In the genomic region with DNA sequence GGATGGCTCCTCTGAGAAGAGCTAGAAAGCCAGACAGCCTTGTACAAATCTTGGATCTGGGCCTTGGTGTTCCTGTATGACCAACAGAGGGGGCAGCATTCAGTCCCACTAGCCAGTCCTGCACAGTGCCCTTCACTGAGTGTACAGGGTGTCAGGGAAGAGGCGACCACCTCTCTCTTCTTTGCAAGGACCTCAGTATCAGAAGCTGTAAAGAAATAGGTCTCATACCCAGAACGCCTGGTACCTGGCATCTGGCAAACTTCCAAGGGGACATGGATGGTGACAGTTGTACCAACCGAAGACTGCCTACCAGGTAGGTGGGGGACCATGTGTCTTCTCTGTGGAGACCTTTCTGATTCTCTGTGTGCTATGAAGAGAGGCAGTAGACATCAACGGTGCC, we compare ENCODE assay signal across 9 mouse cellular contexts. TPM values are rescaled to one million over a fixed set of nuclear protein-coding genes. Genes with fewer than 3 reads are reported as not detected.
DNase-seq lines count a peak whose midpoint lies in the region; ATAC-seq and TF ChIP-seq lines count a peak whose summit lies in the region.
"Had no signal": no experiment of that assay in that cellular context is flagged by ENCODE, and none has a peak within 500 bp of the region (broad histone marks: within the 10 kb centered on the region; RNA-seq: fewer than 3 reads in every experiment).

No protein-coding gene starts in this region.

- no peak overlapping the region for H3K4me2 ChIP-seq in forebrain, embryonic 13.5 days
- H3K4me2 ChIP-seq in kidney, embryonic 14.5 days (replicated peaks; ENCODE audit: low read depth, low read length) = no peak overlapping the region
- H3K4me2 ChIP-seq in CH12.LX (ENCODE audit: insufficient read depth, low read depth, poor library complexity, severe bottlenecking) = no peak overlapping the region
- peak overlapping the region; percentile 83; the same call in 1 of the 2 replicates for H3K4me2 ChIP-seq in limb, embryonic 12.5 days

- H3K79me2 ChIP-seq in CH12.LX (replicated peaks; ENCODE audit: control insufficient read depth, extremely low read depth, insufficient read depth, poor library complexity, severe bottlenecking) = peaks cover 14% of the 10 kb centered on the region

- WGBS in forebrain, embryonic 10.5 days = 73% methylated on average over 4 of the region's 4 CpGs
- 86% methylated on average over 4 of the region's 4 CpGs for WGBS in forebrain, embryonic 13.5 days
- WGBS in kidney, embryonic 14.5 days = 61% methylated on average over 4 of the region's 4 CpGs
- 77% methylated on average over 4 of the region's 4 CpGs for WGBS in limb, embryonic 12.5 days

- H3K27ac ChIP-seq in forebrain, embryonic 10.5 days = peak overlapping the region; percentile 88
- no peak overlapping the region for H3K27ac ChIP-seq in forebrain, embryonic 13.5 days
- H3K27ac ChIP-seq in kidney, embryonic 14.5 days (ENCODE audit: low read depth, low read length) = no peak overlapping the region
- no peak overlapping the region for H3K27ac ChIP-seq in CH12.LX (ENCODE audit: insufficient read depth, low read depth)
- no peak overlapping the region; the same call in 1 of the 2 replicates for H3K27ac ChIP-seq in limb, embryonic 12.5 days
- H3K27ac ChIP-seq: neural tube, embryonic 12.5 days had no signal

- peaks cover 54% of the 10 kb centered on the region for H3K27me3 ChIP-seq in forebrain, embryonic 10.5 days (ENCODE audit: poor library complexity, severe bottlenecking)
- H3K27me3 ChIP-seq in forebrain, embryonic 13.5 days = peaks cover 32% of the 10 kb centered on the region
- H3K27me3 ChIP-seq in kidney, embryonic 14.5 days (ENCODE audit: control insufficient read depth, insufficient read depth, low read length) = peaks cover 5% of the 10 kb centered on the region; the same call in 1 of the 2 replicates
- peaks cover 2% of the 10 kb centered on the region for H3K27me3 ChIP-seq in CH12.LX (replicated peaks)
- H3K27me3 ChIP-seq in limb, embryonic 12.5 days = peaks cover 28% of the 10 kb centered on the region

- no peak; the same call in 1 of the 2 replicates for TF ChIP-seq RAD21 in CH12.LX (IDR thresholded peaks at IDR 0.05; ENCODE audit: low read depth, low read length)

- peaks cover 64% of the 10 kb centered on the region for H3K4me1 ChIP-seq in forebrain, embryonic 10.5 days
- peaks cover 37% of the 10 kb centered on the region for H3K4me1 ChIP-seq in forebrain, embryonic 13.5 days
- peaks cover 36% of the 10 kb centered on the region for H3K4me1 ChIP-seq in kidney, embryonic 14.5 days (ENCODE audit: control insufficient read depth, insufficient read depth, low read length)
- H3K4me1 ChIP-seq in CH12.LX (ENCODE audit: control insufficient read depth in 1 of 2, insufficient read depth in 2 of 2) = peaks cover 8 to 31% of the 10 kb centered on the region in 2 experiments
- H3K4me1 ChIP-seq in limb, embryonic 12.5 days (replicated peaks) = peaks cover 41% of the 10 kb centered on the region

- no peak overlapping the region for H3K4me3 ChIP-seq in forebrain, embryonic 10.5 days
- no peak overlapping the region for H3K4me3 ChIP-seq in forebrain, embryonic 13.5 days
- no peak overlapping the region for H3K4me3 ChIP-seq in kidney, embryonic 14.5 days (ENCODE audit: low read length)
- no peak overlapping the region for H3K4me3 ChIP-seq in CH12.LX (replicated peaks in 1 of 3; ENCODE audit: low read depth in 2 of 3, low read length in 2 of 3, poor library complexity in 1 of 3)
- H3K4me3 ChIP-seq in limb, embryonic 12.5 days (replicated peaks) = no peak overlapping the region

- TF ChIP-seq POLR2A in CH12.LX (IDR thresholded peaks at IDR 0.05; ENCODE audit: low read depth, low read length) = no peak

- peak in 1 of 2 experiments; percentile 41; a peak in 2 of 4 replicates for TF ChIP-seq CTCF in CH12.LX (conservative IDR thresholded peaks at IDR 0.05 in 1 of 2, IDR thresholded peaks at IDR 0.05 in 1 of 2; ENCODE audit: low read depth in 2 of 2, low read length in 2 of 2)

- no peak for ATAC-seq in forebrain, embryonic 13.5 days
- no peak for ATAC-seq in kidney, embryonic 14.5 days (ENCODE audit: low FRiP score, low TSS enrichment)
- ATAC-seq in limb, embryonic 12.5 days (ENCODE audit: insufficient number of reproducible peaks, insufficient read depth, low FRiP score, low TSS enrichment, low read depth) = no peak
- no peak for ATAC-seq in erythroid progenitor cell, adult 5-6 weeks (replicated peaks; ENCODE audit: low FRiP score, poor library complexity, severe bottlenecking)

- in situ Hi-C loops in CH12.LX (cut with MboI; ENCODE audit: low pct_ligation_motif_present, low pct_unique_long_range_greater_than_20kb, low sequenced_read_pairs) = loop anchor here (5.0 kb wide), 1 partner anchor 47 kb away; no protein-coding TSS in a partner anchor

- no peaks in the 10 kb centered on the region for H3K36me3 ChIP-seq in forebrain, embryonic 10.5 days (replicated peaks)
- H3K36me3 ChIP-seq in forebrain, embryonic 13.5 days (ENCODE audit: poor library complexity, severe bottlenecking) = no peaks in the 10 kb centered on the region
- H3K36me3 ChIP-seq in kidney, embryonic 14.5 days (ENCODE audit: control insufficient read depth, insufficient read depth, low read length) = no peaks in the 10 kb centered on the region
- no peaks in the 10 kb centered on the region for H3K36me3 ChIP-seq in CH12.LX (replicated peaks in 1 of 2; ENCODE audit: control insufficient read depth in 1 of 2, insufficient read depth in 1 of 2, low read length in 1 of 2)
- no peaks in the 10 kb centered on the region for H3K36me3 ChIP-seq in limb, embryonic 12.5 days
- H3K36me3 ChIP-seq: neural tube, embryonic 12.5 days had no signal

- no peak for DNase-seq in forebrain, embryonic 10.5 days (ENCODE audit: extremely low spot score, low spot score)
- peak; percentile 43 for DNase-seq in kidney, adult 9 months
- DNase-seq in CH12.LX (ENCODE audit: extremely low read depth) = no peak
- DNase-seq in frontal cortex, postnatal 36 days (ENCODE audit: low spot score in 2 of 2) = no peak

- no peak overlapping the region for H3K9ac ChIP-seq in forebrain, embryonic 13.5 days
- no peak overlapping the region for H3K9ac ChIP-seq in kidney, embryonic 14.5 days (ENCODE audit: low read depth, low read length)
- H3K9ac ChIP-seq in CH12.LX (ENCODE audit: insufficient read depth, low read depth) = no peak overlapping the region
- H3K9ac ChIP-seq in limb, embryonic 12.5 days (replicated peaks) = no peak overlapping the region

- no peaks in the 10 kb centered on the region for H3K9me3 ChIP-seq in forebrain, embryonic 10.5 days
- no peaks in the 10 kb centered on the region for H3K9me3 ChIP-seq in forebrain, embryonic 13.5 days (replicated peaks)
- no peaks in the 10 kb centered on the region for H3K9me3 ChIP-seq in kidney, embryonic 14.5 days (ENCODE audit: control insufficient read depth, low read length)
- no peaks in the 10 kb centered on the region for H3K9me3 ChIP-seq in CH12.LX (replicated peaks; ENCODE audit: low read length)
- no peaks in the 10 kb centered on the region for H3K9me3 ChIP-seq in limb, embryonic 12.5 days
- H3K9me3 ChIP-seq: neural tube, embryonic 12.5 days had no signal

- TF ChIP-seq EP300 in CH12.LX (IDR thresholded peaks at IDR 0.05; ENCODE audit: low read length) = no peak

- dilution Hi-C loops in CH12.LX (cut with MboI; ENCODE audit: extremely low pct_ligation_motif_present, extremely low pct_unique_long_range_greater_than_20kb, low sequenced_read_pairs) = no loop called here

TF ChIP-seq in CH12.LX, 34 proteins besides CTCF, POLR2A, EP300 and RAD21:
- TF ChIP-seq UBTF (IDR thresholded peaks at IDR 0.05; ENCODE audit: low read depth, low read length) (no peak), SMC3 (IDR thresholded peaks at IDR 0.05; ENCODE audit: low read depth, low read length) (peak; percentile 32)

RNA-seq across cellular contexts. Expression of gene Zfpm1, which starts 1.8 kb away (rescaled TPM):
- 0.82 and 0.88 TPM in 2 replicates for polyA plus RNA-seq in forebrain, embryonic 10.5 days (2016; fragmentation: Nextera tagmentation; extraction: Ambion mirVana)
- polyA plus RNA-seq in forebrain, embryonic 13.5 days (2015; fragmentation: Nextera tagmentation; extraction: Ambion mirVana) = 0.48 and 0.49 TPM in 2 replicates
- polyA plus RNA-seq in kidney, embryonic 14.5 days (2014; fragmentation: Nextera tagmentation; extraction: Ambion mirVana) = 2.7 and 2.8 TPM in 2 replicates
- total RNA-seq in CH12.LX (2012; rRNA removed) = 30.1 and 31.0 TPM in 2 replicates
- total RNA-seq in CH12.LX (2014; rRNA removed) = 11.0 and 11.3 TPM in 2 replicates
- polyA plus RNA-seq in CH12.LX (2012; ENCODE audit: insufficient read length, low read depth) = 63.5 and 68.4 TPM in 2 replicates
- 1.2 and 1.4 TPM in 2 replicates for polyA plus RNA-seq in limb, embryonic 12.5 days (2016; fragmentation: Nextera tagmentation; extraction: Ambion mirVana)
- 176 and 254 TPM in 2 replicates for total RNA-seq in erythroid progenitor cell, adult 5-6 weeks (2015; ENCODE audit: low replicate concordance)
- 303 and 467 TPM in 2 replicates for total RNA-seq in erythroid progenitor cell, adult 5-6 weeks (2017; ENCODE audit: low replicate concordance)

Comparison
In these comparisons a context has a peak if more than half of its experiments do, and no peak if none do; other contexts are left out.
1. RNA of gene Zfpm1, which starts 1.8 kb away (polyA plus RNA-seq): 63.5 to 68.4 TPM in CH12.LX; 2.7 to 2.8 TPM in kidney, embryonic 14.5 days, 1.2 to 1.4 TPM in limb, embryonic 12.5 days, 0.82 to 0.88 TPM in forebrain, embryonic 10.5 days and 0.48 to 0.49 TPM in forebrain, embryonic 13.5 days; every median in the first group is over 10 times any median in the second.